Mouse (Mus musculus) thymus, adult 2 months (tissue): ENCODE data around the gene Prkca. TPM values are rescaled to one million over a fixed set of nuclear protein-coding genes. Genes with fewer than 3 reads are reported as not detected.

ENCODE experiments used
- DNase-seq: peaks from one replicate; pipeline ENCODE4 v3.0.0; 2021
- H3K27ac ChIP-seq: fragments of 200-500 bp; 2 replicates; pipeline ENCODE4 v1.5.1; 2012; ENCODE audit warnings: low read length, control low read depth; ENCODE audit not compliant: control insufficient read depth, insufficient read depth
- H3K27me3 ChIP-seq: fragments of 200-500 bp; 2 replicates; pipeline ENCODE4 v1.6.1; 2012; ENCODE audit warnings: mild to moderate bottlenecking, low read length, moderate library complexity, mixed read lengths; ENCODE audit not compliant: control insufficient read depth, insufficient read depth
- H3K36me3 ChIP-seq: fragments of 200-500 bp; 2 replicates; pipeline ENCODE4 v1.6.1; 2012; ENCODE audit warnings: mild to moderate bottlenecking, low read length, moderate library complexity; ENCODE audit not compliant: control insufficient read depth, insufficient read depth
- H3K4me1 ChIP-seq: fragments of 200-500 bp; replicated peaks from 2 replicates; pipeline ENCODE4 v1.6.1; 2012; ENCODE audit warnings: low read length; ENCODE audit not compliant: control insufficient read depth, insufficient read depth
- H3K4me3 ChIP-seq: fragments of 200-500 bp; 2 replicates; pipeline ENCODE4 v1.5.1; 2012; ENCODE audit warnings: mild to moderate bottlenecking, low read length, control low read depth, moderate library complexity; ENCODE audit not compliant: control insufficient read depth, insufficient read depth
- CTCF ChIP-seq: fragments of 200-500 bp; IDR thresholded peaks from 2 replicates; pipeline ENCODE4 v1.5.1; 2012; ENCODE audit warnings: mild to moderate bottlenecking, control low read depth, low read length, moderate library complexity, borderline replicate concordance; ENCODE audit not compliant: control insufficient read depth, poor library complexity, insufficient read depth; ENCODE audit errors: extremely low read depth
- POLR2A ChIP-seq: fragments of 200-500 bp; IDR thresholded peaks from 2 replicates; pipeline ENCODE4 v1.6.1; 2012; ENCODE audit warnings: mild to moderate bottlenecking, low read length, control low read depth, moderate library complexity; ENCODE audit not compliant: control insufficient read depth, poor library complexity, insufficient read depth; ENCODE audit errors: extremely low read depth
- WGBS: fragments of 180-500 bp; shearing (Covaris S2); methylation state at CpG from one replicate; pipeline ENCODE4 v1.1.7; 2018; 5-methylcytosine and 5-hydroxymethylcytosine counted together
- polyA plus RNA-seq: library from polyadenylated mRNA; depleted of rRNA; stranded (reverse); fragments of >200 nt; gene quantifications from 2 replicates; pipeline ENCODE4 v1.2.3, GENCODE M21; 2012

The Prkca gene
- polyA plus RNA-seq, 1 experiment, result 11.0 TPM

GRCm38 (mm10) chr11:107996896-107997670 is 346.6 kb downstream of the Prkca start:
- Histone ChIP-seq H3K36me3 (no peaks in the 10 kb centered on the region), H3K4me3 (no peak overlapping the region), H3K27ac (no peak overlapping the region), H3K27me3 (no peaks in the 10 kb centered on the region), H3K4me1 (peaks cover 16% of the 10 kb centered on the region)
- no peak for DNase-seq
- no peak for TF ChIP-seq POLR2A
- no peak for TF ChIP-seq CTCF
- 91% methylated on average over 11 of the region's 11 CpGs for WGBS

DNA sequence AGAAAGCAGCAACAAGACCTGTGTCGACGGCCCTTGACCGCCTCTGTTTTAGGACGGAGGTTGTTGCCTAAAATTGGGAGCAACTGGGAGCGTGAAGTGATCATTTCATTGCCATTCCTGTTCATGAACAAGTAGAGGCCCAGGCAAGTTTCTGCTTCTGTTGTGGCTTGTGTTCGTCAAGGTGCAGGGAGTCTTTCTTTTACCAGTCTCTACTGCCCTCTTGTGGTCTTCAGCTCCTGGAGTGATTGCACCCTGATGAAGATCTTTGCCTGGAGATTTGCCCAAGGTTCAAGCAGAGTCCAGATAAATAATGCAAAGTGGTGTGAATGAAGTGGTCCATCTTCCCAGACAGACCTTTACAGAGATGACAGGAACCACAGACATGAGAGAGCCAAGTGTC is 349.2 kb downstream of the Prkca start:
- 71% methylated on average over 6 of the region's 6 CpGs for WGBS
- DNase-seq, result peak; percentile 49
- Histone ChIP-seq H3K36me3 (no peaks in the 10 kb centered on the region), H3K4me1 (peaks cover 20% of the 10 kb centered on the region), H3K27ac (peak overlapping the region; percentile 2; the same call in 1 of the 2 replicates), H3K4me3 (no peak overlapping the region), H3K27me3 (no peaks in the 10 kb centered on the region)
- TF ChIP-seq CTCF (no peak), POLR2A (no peak)

GRCm38 (mm10) chr11:107993792-107994191 is 349.9 kb downstream of the Prkca start:
- WGBS, result 87% methylated on average over 3 of the region's 3 CpGs
- H3K36me3 ChIP-seq, result no peaks in the 10 kb centered on the region

GRCm38 (mm10) chr11:107992500-107992899 is 351.2 kb downstream of the Prkca start:
- TF ChIP-seq POLR2A (no peak), CTCF (no peak)
- Histone ChIP-seq H3K4me3 (no peak overlapping the region), H3K36me3 (no peaks in the 10 kb centered on the region), H3K27me3 (no peaks in the 10 kb centered on the region), H3K4me1 (peaks cover 20% of the 10 kb centered on the region), H3K27ac (no peak overlapping the region)
- WGBS, result 64% methylated on average over 11 of the region's 11 CpGs
- DNase-seq, result no peak

More at GRCm38 (mm10) chr11:107993792-107994191, 349.9 kb downstream of the Prkca start:
- DNase-seq, result no peak
- no peak overlapping the region for H3K27ac ChIP-seq
- H3K27me3 ChIP-seq, result no peaks in the 10 kb centered on the region
- TF ChIP-seq CTCF (no peak), POLR2A (no peak)
- peaks cover 20% of the 10 kb centered on the region for H3K4me1 ChIP-seq
- no peak overlapping the region for H3K4me3 ChIP-seq

GRCm38 (mm10) chr11:107991990-107992389 is 351.7 kb downstream of the Prkca start:
- TF ChIP-seq POLR2A (no peak), CTCF (no peak)
- H3K4me3 ChIP-seq, result no peak overlapping the region
- H3K27me3 ChIP-seq, result no peaks in the 10 kb centered on the region
- peaks cover 20% of the 10 kb centered on the region for H3K4me1 ChIP-seq
- no peaks in the 10 kb centered on the region for H3K36me3 ChIP-seq
- no peak overlapping the region for H3K27ac ChIP-seq
- no peak for DNase-seq
- WGBS, result 68% methylated on average over 7 of the region's 7 CpGs

GRCm38 (mm10) chr11:107989241-107989640 is 354.5 kb downstream of the Prkca start:
- Histone ChIP-seq H3K4me3 (no peak overlapping the region), H3K36me3 (no peaks in the 10 kb centered on the region), H3K4me1 (peaks cover 18% of the 10 kb centered on the region), H3K27me3 (no peaks in the 10 kb centered on the region), H3K27ac (no peak overlapping the region)
- 95% methylated on average over 6 of the region's 6 CpGs for WGBS
- no peak for DNase-seq
- no peak for TF ChIP-seq POLR2A
- TF ChIP-seq CTCF, result no peak
